Mouse (Mus musculus): Measurements from ENCODE around the gene Cog1. TPM values are rescaled to one million over a fixed set of nuclear protein-coding genes. Genes with fewer than 3 reads are reported as not detected.

The Cog1 gene
- polyA plus RNA-seq, 1 experiment from 2014 or later: 16.6 TPM

- H3K9me3 ChIP-seq: no peaks in the 10 kb centered on the region
- H3K27ac ChIP-seq (replicated peaks): peak within 1 kb of the TSS; percentile 99
- H3K4me2 ChIP-seq: peak within 1 kb of the TSS; percentile 82
- ATAC-seq (ENCODE audit: extremely low read depth, insufficient number of reproducible peaks, low FRiP score, low TSS enrichment): peak; percentile 90
- peaks cover 17% of the 10 kb centered on the region for H3K36me3 ChIP-seq
- peak within 1 kb of the TSS; percentile 98 for H3K9ac ChIP-seq
- WGBS: under 1% methylated on average over 70 of the region's 73 CpGs
- H3K4me1 ChIP-seq: peaks cover 46% of the 10 kb centered on the region
- peak within 1 kb of the TSS; percentile 95 for H3K4me3 ChIP-seq
- no peaks in the 10 kb centered on the region for H3K27me3 ChIP-seq (replicated peaks)
Observed at GRCm38 (mm10) chr11:113683957-113684706, 35.2 kb downstream of the Cog1 start, which contains the start of the genes Fam104a and D11Wsu47e. Gene Fam104a (minus strand): TSS chr11:113684155. Gene D11Wsu47e (plus strand): TSS chr11:113684412.

GRCm38 (mm10) chr11:113684707-113685426 is 35.9 kb downstream of the Cog1 start:
- 36% methylated on average over 25 of the region's 25 CpGs for WGBS
- peaks cover 43% of the 10 kb centered on the region for H3K4me1 ChIP-seq

GRCm38 (mm10) chr11:113687031-113687430 is 38.1 kb downstream of the Cog1 start:
- Histone ChIP-seq H3K27me3 (replicated peaks) (no peaks in the 10 kb centered on the region), H3K27ac (replicated peaks) (no peak overlapping the region), H3K4me3 (no peak overlapping the region), H3K4me1 (peaks cover 27% of the 10 kb centered on the region), H3K4me2 (no peak overlapping the region), H3K9me3 (no peaks in the 10 kb centered on the region), H3K36me3 (peaks cover 46% of the 10 kb centered on the region), H3K9ac (no peak overlapping the region)
- 80% methylated on average over 2 of the region's 2 CpGs for WGBS
- ATAC-seq (ENCODE audit: extremely low read depth, insufficient number of reproducible peaks, low FRiP score, low TSS enrichment): no peak

More at GRCm38 (mm10) chr11:113684707-113685426, 35.9 kb downstream of the Cog1 start:
- Histone ChIP-seq H3K9me3 (no peaks in the 10 kb centered on the region), H3K27me3 (replicated peaks) (no peaks in the 10 kb centered on the region), H3K4me2 (peak overlapping the region; percentile 82), H3K36me3 (peaks cover 25% of the 10 kb centered on the region), H3K4me3 (peak overlapping the region; percentile 95), H3K9ac (peak overlapping the region; percentile 98), H3K27ac (replicated peaks) (peak overlapping the region; percentile 99)
- no peak for ATAC-seq (ENCODE audit: extremely low read depth, insufficient number of reproducible peaks, low FRiP score, low TSS enrichment)

GRCm38 (mm10) chr11:113690506-113690905 is 41.5 kb downstream of the Cog1 start:
- no peak for ATAC-seq (ENCODE audit: extremely low read depth, insufficient number of reproducible peaks, low FRiP score, low TSS enrichment)
- 88% methylated on average over 12 of the region's 12 CpGs for WGBS
- no peak overlapping the region for H3K9ac ChIP-seq
- no peaks in the 10 kb centered on the region for H3K9me3 ChIP-seq
- no peak overlapping the region for H3K27ac ChIP-seq (replicated peaks)
- peaks cover 12% of the 10 kb centered on the region for H3K4me1 ChIP-seq
- no peak overlapping the region for H3K4me2 ChIP-seq
- H3K36me3 ChIP-seq: peaks cover 81% of the 10 kb centered on the region
- H3K27me3 ChIP-seq (replicated peaks): no peaks in the 10 kb centered on the region
- no peak overlapping the region for H3K4me3 ChIP-seq

GRCm38 (mm10) chr11:113691318-113691717 is 42.3 kb downstream of the Cog1 start:
- Histone ChIP-seq H3K4me2 (no peak overlapping the region), H3K27ac (replicated peaks) (no peak overlapping the region), H3K4me1 (peaks cover 8% of the 10 kb centered on the region), H3K9me3 (no peaks in the 10 kb centered on the region), H3K9ac (no peak overlapping the region; the same call in 1 of the 2 replicates), H3K27me3 (replicated peaks) (no peaks in the 10 kb centered on the region), H3K36me3 (peaks cover 89% of the 10 kb centered on the region), H3K4me3 (no peak overlapping the region)
- no peak for ATAC-seq (ENCODE audit: extremely low read depth, insufficient number of reproducible peaks, low FRiP score, low TSS enrichment)
- WGBS: 84% methylated on average over 5 of the region's 5 CpGs

- peak overlapping the region; percentile 7; the same call in 1 of the 2 replicates for H3K9ac ChIP-seq
- whole genome bisulfite sequencing: 79% methylated on average over 3 of the region's 3 CpGs
- peaks cover 94% of the 10 kb centered on the region for H3K36me3 ChIP-seq
- H3K4me2 ChIP-seq: no peak overlapping the region
- no peak overlapping the region for H3K27ac ChIP-seq (replicated peaks)
- peaks cover 3% of the 10 kb centered on the region for H3K4me1 ChIP-seq
- H3K27me3 ChIP-seq (replicated peaks): no peaks in the 10 kb centered on the region
- no peak overlapping the region for H3K4me3 ChIP-seq
- ATAC-seq (ENCODE audit: extremely low read depth, insufficient number of reproducible peaks, low FRiP score, low TSS enrichment): no peak
- H3K9me3 ChIP-seq: no peaks in the 10 kb centered on the region
Observed at GRCm38 (mm10) chr11:113691851-113692250, 42.9 kb downstream of the Cog1 start.

- no peaks in the 10 kb centered on the region for H3K4me1 ChIP-seq
- no peak overlapping the region for H3K27ac ChIP-seq (replicated peaks)
- no peak overlapping the region for H3K4me3 ChIP-seq
- H3K9ac ChIP-seq: no peak overlapping the region
- H3K36me3 ChIP-seq: peaks cover 57% of the 10 kb centered on the region
- no peak for ATAC-seq (ENCODE audit: extremely low read depth, insufficient number of reproducible peaks, low FRiP score, low TSS enrichment)
- no peaks in the 10 kb centered on the region for H3K27me3 ChIP-seq (replicated peaks)
- no peak overlapping the region for H3K4me2 ChIP-seq
- WGBS: 68% methylated on average over 5 of the region's 5 CpGs
- no peaks in the 10 kb centered on the region for H3K9me3 ChIP-seq
Observed at GRCm38 (mm10) chr11:113697571-113697970, 48.6 kb downstream of the Cog1 start.

GRCm38 (mm10) chr11:113698013-113698545 is 49.1 kb downstream of the Cog1 start:
- no peaks in the 10 kb centered on the region for H3K27me3 ChIP-seq (replicated peaks)
- 76% methylated on average over 12 of the region's 12 CpGs for WGBS
- no peak overlapping the region for H3K9ac ChIP-seq
- H3K27ac ChIP-seq (replicated peaks): no peak overlapping the region
- ATAC-seq (ENCODE audit: extremely low read depth, insufficient number of reproducible peaks, low FRiP score, low TSS enrichment): no peak
- no peaks in the 10 kb centered on the region for H3K4me1 ChIP-seq
- H3K36me3 ChIP-seq: peaks cover 52% of the 10 kb centered on the region
- H3K4me3 ChIP-seq: no peak overlapping the region
- no peaks in the 10 kb centered on the region for H3K9me3 ChIP-seq
- no peak overlapping the region for H3K4me2 ChIP-seq

GRCm38 (mm10) chr11:113699643-113700042 is 50.7 kb downstream of the Cog1 start:
- Histone ChIP-seq H3K9ac (no peak overlapping the region), H3K9me3 (no peaks in the 10 kb centered on the region), H3K4me2 (no peak overlapping the region), H3K27me3 (replicated peaks) (no peaks in the 10 kb centered on the region), H3K4me3 (no peak overlapping the region), H3K4me1 (peaks cover 3% of the 10 kb centered on the region; the same call in 1 of the 2 replicates), H3K27ac (replicated peaks) (no peak overlapping the region), H3K36me3 (peaks cover 36% of the 10 kb centered on the region)
- 77% methylated on average over 7 of the region's 7 CpGs for WGBS
- no peak for ATAC-seq (ENCODE audit: extremely low read depth, insufficient number of reproducible peaks, low FRiP score, low TSS enrichment)

- Histone ChIP-seq H3K9ac (no peak overlapping the region), H3K9me3 (no peaks in the 10 kb centered on the region), H3K4me3 (no peak overlapping the region), H3K4me2 (no peak overlapping the region), H3K36me3 (peaks cover 16% of the 10 kb centered on the region), H3K27me3 (replicated peaks) (peaks cover 5% of the 10 kb centered on the region), H3K4me1 (peaks cover 3% of the 10 kb centered on the region; the same call in 1 of the 2 replicates), H3K27ac (replicated peaks) (no peak overlapping the region)
- no peak for ATAC-seq (ENCODE audit: extremely low read depth, insufficient number of reproducible peaks, low FRiP score, low TSS enrichment)
- 32% methylated on average over 5 of the region's 5 CpGs for WGBS
Observed at GRCm38 (mm10) chr11:113703758-113704157, 54.8 kb downstream of the Cog1 start.

GRCm38 (mm10) chr11:113705966-113706652 is 57.1 kb downstream of the Cog1 start:
- no peak overlapping the region for H3K9ac ChIP-seq

More at GRCm38 (mm10) chr11:113705966-113706652, 57.1 kb downstream of the Cog1 start:
- Histone ChIP-seq H3K27ac (replicated peaks) (no peak overlapping the region), H3K36me3 (peaks cover 11% of the 10 kb centered on the region; the same call in 1 of the 2 replicates), H3K27me3 (replicated peaks) (peaks cover 16% of the 10 kb centered on the region), H3K4me3 (no peak overlapping the region), H3K4me2 (no peak overlapping the region), H3K4me1 (peaks cover 24% of the 10 kb centered on the region), H3K9me3 (no peaks in the 10 kb centered on the region)
- WGBS: 80% methylated on average over 15 of the region's 15 CpGs
- ATAC-seq (ENCODE audit: extremely low read depth, insufficient number of reproducible peaks, low FRiP score, low TSS enrichment): no peak
